In the genomic region with DNA sequence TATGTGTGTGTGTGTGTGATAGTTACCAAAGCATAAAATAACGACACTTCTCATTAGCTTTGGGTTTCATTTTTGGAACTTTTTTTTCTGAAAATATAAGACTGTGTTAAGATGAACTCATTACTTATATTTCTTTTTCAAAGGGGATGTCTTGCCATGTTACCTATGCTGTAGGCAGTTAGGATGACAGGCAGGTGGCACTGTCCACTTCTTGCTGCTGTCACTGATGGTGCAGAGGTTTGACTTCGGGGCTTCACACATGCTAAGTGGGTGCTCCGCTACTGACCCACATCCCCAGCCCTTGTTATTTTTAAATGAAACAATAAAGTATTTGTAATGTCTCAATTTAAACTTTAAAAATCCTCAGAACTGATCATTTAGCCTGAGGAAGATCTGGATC, we compare ENCODE assay signal across 18 mouse cellular contexts. TPM values are rescaled to one million over a fixed set of nuclear protein-coding genes. Genes with fewer than 3 reads are reported as not detected.
DNase-seq lines count a peak whose midpoint lies in the region; ATAC-seq and TF ChIP-seq lines count a peak whose summit lies in the region.
"Had no signal": no experiment of that assay in that cellular context is flagged by ENCODE, and none has a peak within 500 bp of the region (broad histone marks: within the 10 kb centered on the region; RNA-seq: fewer than 3 reads in every experiment).

No protein-coding gene starts in this region.

- H3K9ac ChIP-seq in kidney, postnatal 0 days (ENCODE audit: low read depth, low read length): no peak overlapping the region
- H3K9ac ChIP-seq in forebrain, embryonic 14.5 days (ENCODE audit: low read length): no peak overlapping the region
- H3K9ac ChIP-seq: embryonic facial prominence, embryonic 12.5 days; heart, embryonic 12.5 days; hindbrain, embryonic 12.5 days; limb, embryonic 12.5 days had no signal

- CTCF ChIA-PET in Patski (lab: Charles Lee): interaction anchor here (0.9 to 8.5 kb wide), 10 partner anchors 9 to 137 kb away, joined by 3 to 104 read pairs (median 6); partner anchors contain the start of gene Gpsm2

- in situ Hi-C loops in Patski (cut with MboI; ENCODE audit: low pct_unique_long_range_greater_than_20kb): loop anchor here (5.0 kb wide), 1 partner anchor 66 kb away; no protein-coding TSS in a partner anchor

- no peak for TF ChIP-seq POLR2A in small intestine, adult 2 months (IDR thresholded peaks at IDR 0.05; ENCODE audit: low read depth, low read length)

- no peaks in the 10 kb centered on the region for H3K36me3 ChIP-seq in kidney, postnatal 0 days (ENCODE audit: insufficient read depth, low read length)
- H3K36me3 ChIP-seq in small intestine, adult 2 months (ENCODE audit: control insufficient read depth, insufficient read depth, low read length): no peaks in the 10 kb centered on the region
- H3K36me3 ChIP-seq in forebrain, embryonic 14.5 days (ENCODE audit: control insufficient read depth, insufficient read depth, low read length): no peaks in the 10 kb centered on the region
- H3K36me3 ChIP-seq: embryonic facial prominence, embryonic 12.5 days; G1E; heart, embryonic 12.5 days; hindbrain, embryonic 12.5 days; limb, embryonic 12.5 days had no signal

- H3K27me3 ChIP-seq in kidney, postnatal 0 days (ENCODE audit: insufficient read depth, low read length): no peaks in the 10 kb centered on the region
- H3K27me3 ChIP-seq in Patski: no peaks in the 10 kb centered on the region
- H3K27me3 ChIP-seq in small intestine, adult 2 months (ENCODE audit: control insufficient read depth, insufficient read depth, low read length): no peaks in the 10 kb centered on the region
- no peaks in the 10 kb centered on the region for H3K27me3 ChIP-seq in forebrain, embryonic 14.5 days (replicated peaks; ENCODE audit: control insufficient read depth, insufficient read depth, low read length)
- H3K27me3 ChIP-seq: embryonic facial prominence, embryonic 12.5 days; hindbrain, embryonic 12.5 days; limb, embryonic 12.5 days had no signal

- WGBS in kidney, postnatal 0 days: 85% methylated on average over 3 of the region's 3 CpGs
- WGBS in small intestine, adult 2 months: 78% methylated on average over 3 of the region's 3 CpGs
- WGBS in forebrain, embryonic 14.5 days: 91% methylated on average over 3 of the region's 3 CpGs

- no peaks in the 10 kb centered on the region for H3K9me3 ChIP-seq in kidney, postnatal 0 days (replicated peaks; ENCODE audit: low read length)
- H3K9me3 ChIP-seq in forebrain, embryonic 14.5 days (replicated peaks; ENCODE audit: control insufficient read depth, low read length): no peaks in the 10 kb centered on the region
- H3K9me3 ChIP-seq: embryonic facial prominence, embryonic 12.5 days; G1E; heart, embryonic 12.5 days; hindbrain, embryonic 12.5 days; limb, embryonic 12.5 days had no signal

- no peaks in the 10 kb centered on the region for H3K4me1 ChIP-seq in kidney, postnatal 0 days (replicated peaks; ENCODE audit: insufficient read depth, low read length)
- peaks cover 18% of the 10 kb centered on the region; the same call in 1 of the 2 replicates for H3K4me1 ChIP-seq in small intestine, adult 2 months (ENCODE audit: control insufficient read depth, insufficient read depth, insufficient read length, low read length)
- H3K4me1 ChIP-seq in forebrain, embryonic 14.5 days (ENCODE audit: control insufficient read depth, insufficient read depth, low read length): no peaks in the 10 kb centered on the region

- H3K4me3 ChIP-seq in kidney, postnatal 0 days (replicated peaks; ENCODE audit: low read depth, low read length): no peak overlapping the region
- no peak overlapping the region for H3K4me3 ChIP-seq in small intestine, adult 2 months (ENCODE audit: low read depth, low read length)
- H3K4me3 ChIP-seq in forebrain, embryonic 14.5 days (ENCODE audit: low read depth, low read length): no peak overlapping the region
- H3K4me3 ChIP-seq: embryonic facial prominence, embryonic 12.5 days; heart, embryonic 12.5 days; hindbrain, embryonic 12.5 days; limb, embryonic 12.5 days had no signal

- no peak overlapping the region for H3K27ac ChIP-seq in kidney, postnatal 0 days
- H3K27ac ChIP-seq in small intestine, adult 2 months (ENCODE audit: insufficient read depth, low read depth, low read length): no peak overlapping the region
- H3K27ac ChIP-seq in forebrain, embryonic 14.5 days (ENCODE audit: low read depth, low read length): no peak overlapping the region
- H3K27ac ChIP-seq: embryonic facial prominence, embryonic 12.5 days; hindbrain, embryonic 12.5 days; limb, embryonic 12.5 days; macrophage had no signal

- peak; percentile 46; the same call in 1 of the 2 replicates for TF ChIP-seq CTCF in kidney, postnatal 0 days (IDR thresholded peaks at IDR 0.05; ENCODE audit: low read depth)
- TF ChIP-seq CTCF in Patski (IDR thresholded peaks at IDR 0.05): peak; percentile 71
- TF ChIP-seq CTCF in small intestine, adult 2 months (IDR thresholded peaks at IDR 0.05; ENCODE audit: extremely low read depth, insufficient read length, insufficient replicate concordance, low read depth, low read length): peak; percentile 26; the same call in 1 of the 2 replicates

- no peak for DNase-seq in kidney, postnatal 0 days (ENCODE audit: low spot score)
- DNase-seq in kidney, postnatal 36 days: no peak
- peak; percentile 24 for DNase-seq in retina, embryonic 14.5 days (ENCODE audit: low spot score)
- DNase-seq in retina, postnatal 1 day: no peak
- no peak for DNase-seq in Patski (ENCODE audit: low read depth, low spot score)
- DNase-seq in urinary bladder, postnatal 4 days (ENCODE audit: low spot score in 2 of 2): no peak
- no peak for DNase-seq in forebrain, embryonic 14.5 days (ENCODE audit: low spot score)
- DNase-seq: cerebellum, postnatal 14 days; right cerebral cortex, postnatal 4 days had no signal

- ATAC-seq in kidney, postnatal 0 days (replicated peaks; ENCODE audit: low FRiP score, low read depth): no peak
- no peak for ATAC-seq in Patski
- ATAC-seq in forebrain, embryonic 14.5 days: no peak

- H3K4me2 ChIP-seq in kidney, postnatal 0 days (ENCODE audit: low read length): no peak overlapping the region
- H3K4me2 ChIP-seq in forebrain, embryonic 14.5 days (ENCODE audit: low read length): no peak overlapping the region
- H3K4me2 ChIP-seq: embryonic facial prominence, embryonic 12.5 days; heart, embryonic 12.5 days; hindbrain, embryonic 12.5 days; limb, embryonic 12.5 days had no signal

- POLR2A ChIA-PET in Patski (lab: Charles Lee): no interaction called here

RNA-seq across cellular contexts. Expression of gene Aknad1, which starts 33.4 kb away (rescaled TPM):
- not detected in 2 replicates for polyA plus RNA-seq in kidney, postnatal 0 days (2015; fragmentation: Nextera tagmentation; extraction: Ambion mirVana)
- polyA plus RNA-seq in Patski (2021): not detected
- polyA plus RNA-seq in small intestine, adult 2 months (2012; rRNA removed): not detected in 2 replicates
- not detected in 2 replicates for polyA plus RNA-seq in forebrain, embryonic 14.5 days (2014; fragmentation: Nextera tagmentation; extraction: Ambion mirVana)
- polyA plus RNA-seq: forebrain, embryonic 11.5 days; G1E; heart, embryonic 12.5 days; kidney, embryonic 14.5 days; macrophage had no signal

RNA-seq across cellular contexts. Expression of gene Gpsm2, which starts 50.7 kb away (rescaled TPM):
- 26.7 and 29.0 TPM in 2 replicates for polyA plus RNA-seq in kidney, postnatal 0 days (2015; fragmentation: Nextera tagmentation; extraction: Ambion mirVana)
- 36.0 TPM for polyA plus RNA-seq in Patski (2021)
- 4.6 and 8.7 TPM in 2 replicates for polyA plus RNA-seq in small intestine, adult 2 months (2012; rRNA removed)
- polyA plus RNA-seq in forebrain, embryonic 14.5 days (2014; fragmentation: Nextera tagmentation; extraction: Ambion mirVana): 37.2 and 44.8 TPM in 2 replicates
